Mouse (Mus musculus) MEL-GATA-1-ER (cell line): ENCODE measurements around the gene Gtf2e1.

Source experiments
- DNase-seq: peaks from one replicate; pipeline ENCODE4 v3.0.0-alpha.2; 2012; ENCODE audit warnings: low read depth; ENCODE audit errors: extremely low read depth

Gtf2e1 gene

GRCm38 (mm10) chr16:37539611-37540580 is at the start of gene Gtf2e1, which contains the start of gene Rabl3:
Gene Gtf2e1, minus strand, starts transcription at chr16:37539789.
Gene Rabl3, plus strand, starts transcription at chr16:37539885.
- peak; percentile 96 for DNase-seq

GRCm38 (mm10) chr16:37585129-37585563 is 45.6 kb upstream of the Gtf2e1 start:
- no peak for DNase-seq

- DNase-seq, result no peak
Observed at GRCm38 (mm10) chr16:37584218-37585035, 44.8 kb upstream of the Gtf2e1 start.

DNA sequence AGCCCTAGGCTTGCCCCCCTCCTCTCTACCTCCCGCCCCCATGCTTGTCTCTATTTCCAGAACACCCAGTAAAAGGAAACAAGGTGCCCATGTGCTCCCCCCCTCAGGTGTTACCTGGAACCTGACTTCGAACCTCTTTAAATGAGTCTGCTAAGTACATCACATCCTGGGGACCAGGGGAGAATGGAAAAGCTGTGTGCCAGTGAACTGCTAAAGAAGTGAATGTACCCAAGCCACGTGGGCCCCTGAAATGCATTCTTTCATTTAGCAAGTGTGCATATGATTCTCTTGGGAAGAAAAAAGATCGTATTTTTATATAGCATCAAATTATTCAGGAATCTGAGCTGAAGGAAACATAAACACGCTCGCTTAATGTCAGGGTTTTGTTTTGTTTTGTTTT is 44.2 kb upstream of the Gtf2e1 start:
- DNase-seq, result no peak

GRCm38 (mm10) chr16:37583306-37583705 is 43.7 kb upstream of the Gtf2e1 start:
- no peak for DNase-seq

GRCm38 (mm10) chr16:37581901-37582300 is 42.3 kb upstream of the Gtf2e1 start:
- no peak for DNase-seq

DNA sequence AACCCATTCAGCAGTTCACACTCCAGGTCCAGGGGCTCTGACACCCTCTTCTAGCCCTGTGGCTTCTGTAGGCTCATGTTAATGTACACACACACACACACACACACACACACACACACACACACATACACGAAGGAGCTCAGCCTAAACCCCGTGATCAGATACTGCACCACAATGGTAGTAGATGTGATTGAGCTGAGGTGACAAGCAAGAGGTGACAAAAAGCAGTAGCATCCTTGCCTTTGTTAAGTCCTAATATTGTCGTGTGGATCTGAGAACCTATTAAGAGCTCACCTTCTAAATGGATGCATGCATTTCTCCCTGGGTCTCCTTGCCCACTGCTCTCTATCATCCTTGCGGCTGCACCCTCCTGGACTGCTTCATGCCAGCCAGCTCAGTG is 41.1 kb upstream of the Gtf2e1 start:
- DNase-seq, result no peak

DNA sequence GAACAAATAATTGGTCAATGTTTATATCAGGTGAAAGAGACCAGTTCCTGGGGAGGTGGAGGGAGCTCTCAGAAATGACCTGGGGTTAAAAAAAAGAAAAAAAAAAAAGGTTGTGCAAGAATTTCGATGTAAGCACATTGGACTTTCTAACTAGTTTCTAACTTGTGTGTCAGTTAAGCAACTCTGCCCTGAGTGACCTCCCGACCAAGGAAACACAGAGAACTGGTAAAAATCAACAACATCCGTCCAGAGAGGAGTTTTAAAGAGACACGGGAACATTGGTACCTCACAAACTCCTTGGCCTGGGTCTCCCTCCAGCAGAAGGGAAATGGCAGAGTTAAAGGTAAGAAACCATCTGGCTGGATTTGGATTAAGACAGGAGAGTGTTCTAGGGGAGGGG is 40.4 kb upstream of the Gtf2e1 start, which contains the start of gene Hgd:
TSS of gene Hgd (plus strand) at position 160 of the 400 bp plus-strand sequence.
- no peak for DNase-seq

- no peak for DNase-seq
Observed at GRCm38 (mm10) chr16:37579591-37579990, 40.0 kb upstream of the Gtf2e1 start.

- no peak for DNase-seq
Observed at GRCm38 (mm10) chr16:37575325-37575724, 35.7 kb upstream of the Gtf2e1 start.

- DNase-seq, result no peak
Observed at GRCm38 (mm10) chr16:37573061-37573460, 33.5 kb upstream of the Gtf2e1 start.

DNA sequence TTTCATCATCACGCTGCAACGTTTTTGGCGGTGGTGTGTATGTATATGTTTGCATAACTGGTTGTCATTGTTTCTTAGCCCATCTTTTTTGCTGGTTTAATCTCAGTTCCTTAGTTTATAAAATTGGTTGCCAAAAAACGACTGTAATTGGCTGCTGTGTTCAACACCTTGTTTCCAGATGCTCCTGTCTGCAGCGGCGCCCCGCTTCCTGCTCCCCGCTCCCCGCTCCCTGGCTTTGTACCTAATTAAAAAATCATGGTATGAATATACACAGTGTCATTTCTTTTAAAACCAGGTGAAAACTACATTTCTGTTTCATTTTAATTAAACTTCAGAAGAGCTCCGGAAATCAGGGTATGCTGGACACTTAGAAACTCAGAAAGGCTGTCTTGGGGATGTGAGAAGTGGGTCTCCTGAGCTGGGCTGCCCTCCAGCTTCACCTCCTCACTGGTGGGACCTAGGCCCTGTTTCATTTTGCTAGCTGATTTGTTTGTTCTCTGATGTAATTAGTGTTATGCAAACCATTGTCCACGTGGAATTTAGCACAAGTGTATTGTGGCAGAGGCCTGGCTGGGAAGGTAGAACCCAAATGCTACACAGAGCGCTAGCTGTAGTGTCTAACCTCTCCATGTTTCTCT is 32.6 kb upstream of the Gtf2e1 start:
- DNase-seq, result no peak

GRCm38 (mm10) chr16:37571554-37571953 is 32.0 kb upstream of the Gtf2e1 start:
- no peak for DNase-seq

DNA sequence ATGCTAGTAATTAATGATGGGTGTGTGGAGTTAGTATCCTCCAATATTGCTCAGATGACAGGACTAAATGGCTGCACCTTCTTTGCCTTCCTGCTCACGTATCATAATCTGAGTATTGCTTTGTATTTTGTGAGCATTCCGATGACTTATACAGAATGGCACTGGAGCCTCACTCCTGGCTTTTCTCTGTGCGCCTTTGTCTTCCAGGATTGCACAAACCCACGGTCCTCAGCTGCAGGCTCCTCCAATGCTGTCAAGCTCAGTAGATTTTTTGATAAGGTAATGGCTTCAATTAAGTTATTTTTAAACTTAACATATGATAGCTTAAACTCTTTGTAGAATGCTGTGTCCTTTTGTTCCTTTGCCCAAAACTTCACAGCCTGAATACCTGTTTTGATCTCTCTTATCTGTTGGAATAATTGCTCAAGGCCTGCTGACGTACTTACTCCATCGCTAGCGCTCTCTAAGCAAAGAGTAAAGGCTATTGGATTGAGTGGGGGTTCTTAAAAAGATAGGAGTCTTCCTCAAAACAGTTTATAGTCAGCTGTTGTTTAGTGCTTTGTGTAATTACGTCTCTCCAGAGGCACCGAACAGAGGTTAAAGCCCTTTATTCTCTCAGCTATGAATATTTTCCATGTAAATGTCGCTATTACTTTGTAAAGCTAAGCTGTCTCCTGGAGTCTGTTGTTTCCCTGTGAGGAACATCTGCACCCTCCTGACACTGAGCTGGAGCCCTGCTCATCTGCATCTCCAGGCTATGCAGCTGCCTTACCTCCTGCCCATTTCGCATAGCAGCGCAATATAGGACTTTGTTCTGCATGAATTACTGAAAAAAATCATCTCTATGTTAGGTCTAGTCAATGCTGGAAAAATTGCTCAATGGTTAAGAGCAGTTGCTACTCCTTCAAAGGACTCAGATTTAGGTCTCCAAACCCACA is 27.8 kb upstream of the Gtf2e1 start:
- no peak for DNase-seq

DNA sequence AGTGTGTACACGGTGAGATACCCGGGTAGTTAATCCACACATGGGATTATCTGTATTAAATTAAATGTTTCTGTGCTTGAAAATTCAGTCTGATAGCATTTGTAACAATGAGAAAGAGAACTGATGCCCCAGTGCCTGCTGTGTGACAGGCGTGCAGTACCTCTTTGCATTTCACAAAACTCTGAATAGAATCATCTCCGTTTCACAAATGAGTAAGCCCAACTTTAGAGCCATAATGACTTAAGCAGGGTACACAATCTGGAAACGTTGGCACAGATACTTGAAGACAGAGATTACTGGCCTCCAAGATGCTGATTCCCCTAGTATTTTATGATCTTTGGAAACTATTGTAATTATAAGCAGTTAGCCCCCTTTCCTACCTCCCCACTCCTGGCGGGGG is 26.5 kb upstream of the Gtf2e1 start:
- DNase-seq, result no peak

DNA sequence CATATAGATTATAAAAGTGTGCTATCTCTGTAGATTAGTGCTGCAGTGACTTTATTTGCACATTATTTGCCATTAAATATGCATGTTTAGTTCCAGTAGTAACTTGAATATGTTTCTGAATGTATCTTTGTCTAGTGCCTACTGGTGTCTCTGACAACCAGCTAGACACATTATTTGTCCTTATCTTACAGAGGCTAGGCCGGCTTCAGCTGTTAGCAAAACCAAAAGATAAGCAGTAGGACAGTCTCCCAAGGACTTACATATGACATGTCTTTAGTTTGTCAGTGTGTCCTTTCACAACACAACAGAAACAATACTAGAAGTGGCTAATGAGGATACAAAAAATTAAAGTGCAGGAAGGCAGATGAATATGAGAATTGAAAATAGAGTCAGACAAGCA is 25.5 kb upstream of the Gtf2e1 start:
- no peak for DNase-seq

DNA sequence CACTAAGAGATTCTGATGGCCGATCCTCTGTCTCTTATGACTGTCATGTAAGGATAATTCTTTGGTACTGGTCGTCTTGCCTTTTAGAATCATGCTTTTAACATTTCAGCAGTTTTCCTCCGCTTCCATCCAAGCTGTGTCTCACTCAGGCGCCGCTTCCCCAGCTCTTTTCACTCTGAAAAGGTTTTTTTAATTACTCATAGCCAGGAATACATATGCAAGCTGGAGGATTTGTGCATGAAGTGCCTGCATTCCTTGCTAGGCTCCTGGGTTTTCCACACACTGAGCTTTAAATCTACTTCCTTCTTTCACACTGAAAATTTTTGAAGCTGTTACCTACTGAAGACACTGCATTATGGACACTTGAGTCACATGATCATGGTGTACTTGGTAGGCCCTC is 23.4 kb upstream of the Gtf2e1 start:
- no peak for DNase-seq

DNA sequence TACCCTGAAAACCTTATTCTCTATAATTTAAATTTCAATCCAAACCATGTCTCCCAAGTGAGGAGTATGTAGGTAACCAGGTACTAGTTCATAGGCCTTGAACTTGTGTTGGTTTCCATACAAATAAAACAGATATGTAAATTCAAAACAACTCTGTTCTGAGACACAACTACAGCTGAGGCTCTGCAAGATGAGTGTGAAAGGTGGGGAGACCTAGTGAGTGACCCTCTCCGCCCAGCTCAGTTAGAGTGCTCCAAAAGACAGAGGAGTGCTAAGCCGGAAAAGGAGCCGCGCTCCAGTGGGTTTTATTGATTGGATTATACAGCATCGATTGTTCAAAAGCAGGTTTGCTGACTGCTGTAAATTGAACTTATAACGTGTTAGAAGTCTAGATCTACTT is 22.8 kb upstream of the Gtf2e1 start:
- DNase-seq, result no peak

GRCm38 (mm10) chr16:37552824-37553223 is 13.2 kb upstream of the Gtf2e1 start:
- no peak for DNase-seq

- DNase-seq, result no peak
Observed at GRCm38 (mm10) chr16:37550981-37551380, 11.4 kb upstream of the Gtf2e1 start.
